Mouse (Mus musculus): ENCODE measurements around the gene Pdk3. TPM values are rescaled to one million over a fixed set of nuclear protein-coding genes. Genes with fewer than 3 reads are reported as not detected.

Pdk3 gene
- polyA plus RNA-seq, 1 experiment: 12.8 TPM

GRCm38 (mm10) chrX:93729529-93729928 is 102.5 kb downstream of the Pdk3 start:
- no peak for TF ChIP-seq FLI1 (IDR thresholded peaks at IDR 0.05; ENCODE audit: low read length)
- TF ChIP-seq GATA1 (IDR thresholded peaks at IDR 0.05; ENCODE audit: borderline replicate concordance, low read length): no peak
- Histone ChIP-seq H3K4me1 (no peaks in the 10 kb centered on the region), H3K27me3 (replicated peaks) (no peaks in the 10 kb centered on the region), H3K9me3 (no peaks in the 10 kb centered on the region), H3K36me3 (replicated peaks; ENCODE audit: low read length) (peaks cover 63% of the 10 kb centered on the region), H3K4me3 (replicated peaks) (no peak overlapping the region)

Other genes starting within 250 kb of the Pdk3 start
- 1.1 and 2.2 TPM in 2 replicates for gene Pola1, start 200.0 kb downstream of the Pdk3 start, polyA plus RNA-seq (2012; ENCODE audit: insufficient read depth, low replicate concordance)
- 8.9 and 14.8 TPM in 2 replicates for gene Pcyt1b, start 177.3 kb downstream of the Pdk3 start, polyA plus RNA-seq (2012; ENCODE audit: insufficient read depth, low replicate concordance)
- not detected in 2 replicates for gene AU015836, start 136.5 kb upstream of the Pdk3 start, polyA plus RNA-seq (2012; ENCODE audit: insufficient read depth, low replicate concordance)